Mouse (Mus musculus): ENCODE measurements around the gene Olfr857. TPM values are rescaled to one million over a fixed set of nuclear protein-coding genes. Genes with fewer than 3 reads are reported as not detected.
"Not testable (repeated sequence)": the region's sequence is repeated elsewhere in the genome, so short reads cannot be mapped to it uniquely, and the experiment has no call there.

Olfr857 gene
- not detected in 2 replicates for polyA plus RNA-seq (2016; fragmentation: Nextera tagmentation; extraction: Ambion mirVana)

- no peak within 1 kb of the TSS for H3K4me2 ChIP-seq
- H3K27me3 ChIP-seq (replicated peaks), result no peaks in the 10 kb centered on the region
- H3K9me3 ChIP-seq (replicated peaks), result no peaks in the 10 kb centered on the region
- no peak for ATAC-seq
- no peaks in the 10 kb centered on the region for H3K36me3 ChIP-seq
- no peak within 1 kb of the TSS for H3K27ac ChIP-seq
- no peak within 1 kb of the TSS for H3K9ac ChIP-seq
- H3K4me1 ChIP-seq, result no peaks in the 10 kb centered on the region
- 70% methylated on average over 1 of the region's 1 CpGs for WGBS (ENCODE audit: insufficient replicate concordance)
- H3K4me3 ChIP-seq, result no peak within 1 kb of the TSS
These were observed at the start of gene Olfr857 for GRCm38 (mm10) chr9:19709133-19709532. Gene Olfr857 (plus strand): TSS chr9:19709433.

- Histone ChIP-seq H3K9me3 (replicated peaks) (no peaks in the 10 kb centered on the region), H3K36me3 (no peaks in the 10 kb centered on the region), H3K4me3 (no peak overlapping the region), H3K4me2 (no peak overlapping the region), H3K27ac (no peak overlapping the region), H3K27me3 (replicated peaks) (no peaks in the 10 kb centered on the region), H3K9ac (no peak overlapping the region), H3K4me1 (no peaks in the 10 kb centered on the region)
- no peak for ATAC-seq
- WGBS (ENCODE audit: insufficient replicate concordance), result 80% methylated on average over 6 of the region's 6 CpGs
These were observed 19.0 kb upstream of the Olfr857 start for GRCm38 (mm10) chr9:19690281-19690680.

GRCm38 (mm10) chr9:19691426-19691825, 17.8 kb upstream of the Olfr857 start:
- Histone ChIP-seq H3K9me3 (replicated peaks) (no peaks in the 10 kb centered on the region), H3K4me2 (no peak overlapping the region), H3K27ac (no peak overlapping the region), H3K27me3 (replicated peaks) (no peaks in the 10 kb centered on the region), H3K4me3 (no peak overlapping the region), H3K4me1 (no peaks in the 10 kb centered on the region), H3K36me3 (no peaks in the 10 kb centered on the region), H3K9ac (no peak overlapping the region)
- 47% methylated on average over 1 of the region's 1 CpGs for WGBS (ENCODE audit: insufficient replicate concordance)
- ATAC-seq, result no peak

GRCm38 (mm10) chr9:19692430-19692829, 16.8 kb upstream of the Olfr857 start:
- Histone ChIP-seq H3K4me1 (no peaks in the 10 kb centered on the region), H3K27me3 (replicated peaks) (no peaks in the 10 kb centered on the region), H3K4me2 (no peak overlapping the region), H3K4me3 (no peak overlapping the region), H3K9me3 (replicated peaks) (no peaks in the 10 kb centered on the region), H3K9ac (no peak overlapping the region), H3K36me3 (no peaks in the 10 kb centered on the region), H3K27ac (no peak overlapping the region)
- whole genome bisulfite sequencing (ENCODE audit: insufficient replicate concordance), result 56% methylated on average over 2 of the region's 2 CpGs
- no peak for ATAC-seq

GRCm38 (mm10) chr9:19694285-19694684, 14.9 kb upstream of the Olfr857 start:
- not testable (repeated sequence) for H3K4me1 ChIP-seq; H3K36me3 ChIP-seq; ATAC-seq; H3K4me2 ChIP-seq; H3K27me3 ChIP-seq (replicated peaks); H3K27ac ChIP-seq; H3K9me3 ChIP-seq (replicated peaks); H3K4me3 ChIP-seq; H3K9ac ChIP-seq
- WGBS (ENCODE audit: insufficient replicate concordance), result 31% methylated on average over 2 of the region's 2 CpGs

- WGBS (ENCODE audit: insufficient replicate concordance), result 59% methylated on average over 9 of the region's 9 CpGs
- not testable (repeated sequence) for H3K4me3 ChIP-seq; H3K9me3 ChIP-seq (replicated peaks); H3K27ac ChIP-seq; H3K36me3 ChIP-seq; H3K4me2 ChIP-seq; H3K9ac ChIP-seq; ATAC-seq; H3K27me3 ChIP-seq (replicated peaks); H3K4me1 ChIP-seq
These were observed 14.3 kb upstream of the Olfr857 start for GRCm38 (mm10) chr9:19694898-19695379.

- not testable (repeated sequence) for H3K4me2 ChIP-seq; H3K27me3 ChIP-seq (replicated peaks); H3K9ac ChIP-seq; ATAC-seq; H3K9me3 ChIP-seq (replicated peaks); H3K4me1 ChIP-seq; H3K27ac ChIP-seq; H3K36me3 ChIP-seq; H3K4me3 ChIP-seq
- 52% methylated on average over 2 of the region's 2 CpGs for WGBS (ENCODE audit: insufficient replicate concordance)
These were observed 4.7 kb upstream of the Olfr857 start for GRCm38 (mm10) chr9:19704546-19704945.

Other genes with a start within 250 kb of the Olfr857 start
- not detected in 2 replicates for gene Olfr850, start 231.2 kb upstream of the Olfr857 start, polyA plus RNA-seq (2016; fragmentation: Nextera tagmentation; extraction: Ambion mirVana)
- not detected in 2 replicates for gene Olfr851, start 216.1 kb upstream of the Olfr857 start, polyA plus RNA-seq (2016; fragmentation: Nextera tagmentation; extraction: Ambion mirVana)
- gene Olfr853, start 168.4 kb upstream of the Olfr857 start, polyA plus RNA-seq (2016; fragmentation: Nextera tagmentation; extraction: Ambion mirVana), result not detected in 2 replicates
- not detected in 2 replicates for gene Olfr854, start 142.1 kb upstream of the Olfr857 start, polyA plus RNA-seq (2016; fragmentation: Nextera tagmentation; extraction: Ambion mirVana)
- not detected in 2 replicates for gene Olfr855, start 126.8 kb upstream of the Olfr857 start, polyA plus RNA-seq (2016; fragmentation: Nextera tagmentation; extraction: Ambion mirVana)
- gene Zfp317, start 87.3 kb upstream of the Olfr857 start, polyA plus RNA-seq (2016; fragmentation: Nextera tagmentation; extraction: Ambion mirVana), result 15.3 and 15.6 TPM in 2 replicates
- not detected in 2 replicates for gene Olfr58, start 70.8 kb downstream of the Olfr857 start, polyA plus RNA-seq (2016; fragmentation: Nextera tagmentation; extraction: Ambion mirVana)
- not detected in 2 replicates for gene Olfr859, start 95.5 kb downstream of the Olfr857 start, polyA plus RNA-seq (2016; fragmentation: Nextera tagmentation; extraction: Ambion mirVana)
- gene Olfr860, start 140.3 kb downstream of the Olfr857 start, polyA plus RNA-seq (2016; fragmentation: Nextera tagmentation; extraction: Ambion mirVana), result not detected in 2 replicates
- not detected in 2 replicates for gene Olfr862, start 178.6 kb downstream of the Olfr857 start, polyA plus RNA-seq (2016; fragmentation: Nextera tagmentation; extraction: Ambion mirVana)
- gene Olfr77, start 207.4 kb downstream of the Olfr857 start, polyA plus RNA-seq (2016; fragmentation: Nextera tagmentation; extraction: Ambion mirVana), result 0.18 and 0.20 TPM in 2 replicates